16 mouse cellular contexts compared by ENCODE assay signal in genomic region chr13:113941943-113942342, GRCm38 (mm10).
"Had no signal": no experiment of that assay in that cellular context is flagged by ENCODE, and none has a peak within 500 bp of the region (broad histone marks: within the 10 kb centered on the region; RNA-seq: fewer than 3 reads in every experiment).

No protein-coding gene starts in this region.

- H3K4me1 ChIP-seq: lung, embryonic 15.5 days; megakaryocyte, embryonic 14.5 days; midbrain, embryonic 15.5 days; neural tube, embryonic 12.5 days; stomach, embryonic 15.5 days had no signal

- H3K4me3 ChIP-seq: limb, embryonic 12.5 days; liver, embryonic 13.5 days; lung, embryonic 15.5 days; megakaryocyte, embryonic 14.5 days; midbrain, embryonic 15.5 days; neural tube, embryonic 12.5 days; stomach, embryonic 15.5 days had no signal

- H3K9ac ChIP-seq: limb, embryonic 12.5 days; liver, embryonic 13.5 days; liver, postnatal 0 days; lung, embryonic 15.5 days; midbrain, embryonic 15.5 days; neural tube, embryonic 12.5 days; stomach, embryonic 15.5 days had no signal

- H3K27me3 ChIP-seq: limb, embryonic 12.5 days; liver, embryonic 13.5 days; lung, embryonic 15.5 days; megakaryocyte, embryonic 14.5 days; midbrain, embryonic 15.5 days; neural tube, embryonic 12.5 days; stomach, embryonic 15.5 days had no signal

- DNase-seq: kidney, postnatal 14 days; liver; liver, embryonic 13.5 days; liver, postnatal 0 days; lung, postnatal 14 days; right cerebral cortex, postnatal 14 days; thymus, adult 2 months; thymus, postnatal 25 days had no signal

- H3K9me3 ChIP-seq: limb, embryonic 12.5 days; liver, embryonic 13.5 days; lung, embryonic 15.5 days; midbrain, embryonic 15.5 days; neural tube, embryonic 12.5 days; stomach, embryonic 15.5 days had no signal

- H3K27ac ChIP-seq: limb, embryonic 12.5 days; liver, embryonic 13.5 days; lung, embryonic 15.5 days; macrophage; midbrain, embryonic 15.5 days; neural tube, embryonic 12.5 days; stomach, embryonic 15.5 days had no signal

- ATAC-seq: liver, postnatal 0 days; midbrain, embryonic 15.5 days had no signal

- H3K4me2 ChIP-seq: limb, embryonic 12.5 days; liver, embryonic 13.5 days; lung, embryonic 15.5 days; midbrain, embryonic 11.5 days; midbrain, embryonic 15.5 days; neural tube, embryonic 12.5 days; stomach, embryonic 15.5 days had no signal

- H3K36me3 ChIP-seq: limb, embryonic 12.5 days; liver, embryonic 13.5 days; lung, embryonic 15.5 days; midbrain, embryonic 15.5 days; neural tube, embryonic 12.5 days; stomach, embryonic 15.5 days had no signal
